Mouse (Mus musculus) thymus, postnatal 0 days (tissue): Measurements from ENCODE around the gene Bcar3. TPM values are rescaled to one million over a fixed set of nuclear protein-coding genes. Genes with fewer than 3 reads are reported as not detected.

Experiments used
- DNase-seq: peaks from one replicate; pipeline ENCODE4 v3.0.0-alpha.2; 2015; ENCODE audit warnings: low spot score
- polyA plus RNA-seq: library from polyadenylated mRNA; unstranded; fragments of >200 nt; fragmentation: Nextera tagmentation; extraction: Ambion mirVana; gene quantifications from 2 replicates; pipeline ENCODE4 v1.2.1, GENCODE M21; 2015

Gene Bcar3
- polyA plus RNA-seq, 1 experiment from 2014 or later, result 4.5 TPM

DNA sequence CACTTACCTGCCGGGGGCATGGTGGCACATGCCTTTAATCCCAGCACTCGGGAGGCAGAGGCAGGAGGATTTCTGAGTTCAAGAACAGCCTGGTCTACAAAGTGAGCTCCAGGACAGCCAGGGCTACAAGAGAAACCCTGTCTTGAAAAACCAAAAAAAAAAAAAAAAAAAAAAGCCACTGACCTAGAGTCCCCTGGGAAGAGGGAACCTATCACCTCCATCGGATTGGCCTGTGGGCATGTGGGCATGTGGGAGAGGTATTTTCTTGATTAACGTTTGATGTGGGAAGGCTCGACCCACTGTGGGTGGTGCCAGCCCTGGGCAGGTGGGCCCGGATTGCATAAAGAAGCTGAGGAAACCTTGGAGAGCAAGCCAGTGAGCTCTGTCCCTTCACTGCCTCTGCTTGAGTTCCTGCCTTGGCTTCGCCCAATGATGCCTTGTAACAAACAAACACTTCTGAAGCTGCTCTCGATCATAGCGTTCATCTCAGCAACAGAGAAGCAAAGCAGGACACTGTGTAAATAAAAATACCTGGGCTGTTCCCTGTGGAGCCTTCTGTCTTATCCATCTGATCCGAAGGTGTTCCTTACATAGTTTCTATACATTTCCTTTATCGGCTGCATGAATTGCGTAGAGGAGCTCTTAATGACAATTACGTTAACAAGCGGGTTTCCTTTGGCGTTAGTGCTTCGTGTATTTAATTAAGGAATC, 124.8 kb downstream of the Bcar3 start:
- DNase-seq, result no peak

DNA sequence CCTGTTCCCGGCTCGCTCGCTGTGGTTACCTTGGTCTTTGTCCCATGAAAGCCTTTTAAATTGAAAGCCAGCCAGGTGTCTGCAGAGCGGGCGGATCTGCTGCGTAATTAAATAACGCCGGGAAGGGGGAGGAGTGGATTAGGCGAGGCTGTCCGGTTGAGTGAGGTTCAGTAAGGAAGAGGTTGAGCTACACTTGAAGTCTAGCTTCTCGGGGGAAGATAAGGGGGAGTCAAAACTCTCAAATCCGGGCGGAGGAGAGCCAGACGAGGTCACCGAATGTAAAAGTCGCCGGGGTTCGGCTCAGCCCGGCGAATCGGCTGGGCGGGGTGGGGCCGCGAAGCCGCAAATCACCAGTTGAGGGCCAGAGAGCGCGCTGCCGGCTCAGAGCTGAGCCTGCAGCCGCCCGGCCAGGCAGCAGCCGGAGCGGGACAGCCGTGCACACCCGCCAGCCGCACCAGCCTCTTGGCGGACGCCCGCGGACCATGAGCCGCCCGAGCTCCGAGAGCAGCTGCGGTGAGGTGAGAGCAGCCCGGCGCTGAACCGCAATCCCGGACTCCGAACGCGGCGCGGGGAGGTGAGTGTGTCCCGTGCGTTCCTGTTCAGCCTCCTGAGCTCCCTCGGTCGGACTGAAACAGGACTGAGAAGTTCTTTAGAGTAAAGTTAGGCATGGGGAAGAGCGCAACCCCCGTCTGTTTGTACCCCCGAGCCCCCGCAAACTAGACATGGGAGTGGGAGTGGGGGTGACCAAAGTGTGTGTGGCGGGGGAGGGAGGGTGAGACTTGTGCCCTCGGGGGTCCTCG, 125.9 kb downstream of the Bcar3 start:
- DNase-seq, result peak; percentile 22

DNA sequence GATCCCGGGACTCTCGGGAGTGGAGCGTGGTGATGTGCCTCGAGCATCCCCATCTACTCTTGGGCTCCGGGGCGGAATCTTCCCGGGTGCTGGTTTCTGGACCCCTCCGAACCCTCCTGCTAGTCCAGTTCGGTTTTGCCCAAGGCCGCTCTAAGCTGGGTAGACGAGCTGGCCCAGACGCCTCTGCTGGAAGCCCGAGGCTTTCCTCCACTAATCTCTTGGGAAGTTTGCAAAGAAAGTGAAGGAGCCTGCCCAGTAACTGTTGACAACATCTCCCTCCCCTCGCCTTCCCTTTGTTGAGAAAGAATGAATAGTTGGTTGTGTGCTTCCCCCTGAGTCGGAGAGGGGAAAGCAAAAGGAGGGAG, 126.5 kb downstream of the Bcar3 start:
- no peak for DNase-seq

DNA sequence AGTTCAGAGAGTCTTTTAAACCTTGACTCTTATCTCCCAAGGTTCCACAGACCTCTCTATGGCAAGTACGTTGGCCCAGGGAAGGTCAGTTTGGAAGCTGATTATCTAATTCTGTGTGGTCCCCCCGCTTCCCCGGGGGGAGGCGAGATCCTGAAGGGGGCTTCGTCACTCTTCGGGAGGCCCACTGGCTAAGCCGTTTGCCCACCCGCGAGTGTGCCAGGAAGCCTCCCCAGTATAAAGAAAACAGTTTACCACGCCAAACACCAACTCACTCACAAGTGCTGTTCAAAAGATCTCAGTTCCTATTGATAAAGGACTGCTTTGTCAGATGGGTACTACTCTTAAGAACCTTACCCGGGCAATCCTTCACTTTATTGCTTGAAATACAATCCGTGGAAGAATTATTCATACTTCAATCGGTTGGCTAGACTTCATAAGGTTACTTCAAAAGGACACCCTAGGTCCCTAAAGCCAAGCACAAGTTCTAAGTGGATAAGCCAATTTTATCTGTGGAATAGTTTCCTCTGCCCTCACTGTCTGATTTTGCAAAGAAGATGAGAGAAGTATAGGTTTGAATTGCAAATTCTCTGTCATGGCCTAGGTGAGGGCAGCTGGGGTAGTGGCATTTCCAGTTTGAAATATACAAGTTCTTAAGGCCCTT, 127.2 kb downstream of the Bcar3 start:
- no peak for DNase-seq

DNA sequence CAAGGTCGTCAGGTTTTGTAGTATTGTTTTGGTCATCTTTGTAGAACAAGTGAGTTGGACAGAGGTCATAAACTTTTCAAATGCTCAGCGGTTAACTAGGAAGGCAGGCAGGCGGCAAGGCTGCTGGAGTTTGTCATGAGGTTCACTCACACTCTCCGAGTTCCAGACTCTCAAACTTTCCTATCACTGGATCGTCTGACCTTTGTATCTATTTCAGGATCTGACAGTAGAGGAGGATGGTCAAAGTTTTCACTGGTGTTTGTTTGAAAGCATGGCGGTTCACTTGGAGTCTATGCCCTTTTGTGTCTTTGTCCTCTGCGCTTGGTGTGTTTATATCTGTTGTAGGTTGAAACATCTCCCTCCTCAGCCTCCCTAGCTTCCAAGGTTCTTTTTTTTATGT, 127.9 kb downstream of the Bcar3 start:
- no peak for DNase-seq

DNA sequence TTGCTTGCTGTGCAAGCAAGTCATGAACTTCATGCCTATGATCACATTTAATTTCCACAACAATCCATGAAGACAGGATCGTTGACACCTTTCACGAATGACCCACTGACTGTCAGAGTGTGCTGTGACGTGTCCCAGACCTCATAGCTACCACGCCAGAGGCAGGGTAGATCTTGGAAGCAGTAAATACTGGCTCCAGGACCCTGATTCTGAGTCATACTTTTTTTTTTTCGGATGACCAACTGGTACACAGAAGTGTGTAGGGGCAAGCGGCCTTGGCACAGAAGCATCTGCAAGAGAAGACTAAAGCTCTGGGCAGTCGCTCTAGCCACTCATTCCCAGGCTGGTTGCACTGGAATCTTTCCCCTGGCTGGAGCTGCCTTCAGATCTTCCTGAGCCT, 128.3 kb downstream of the Bcar3 start:
- no peak for DNase-seq

DNA sequence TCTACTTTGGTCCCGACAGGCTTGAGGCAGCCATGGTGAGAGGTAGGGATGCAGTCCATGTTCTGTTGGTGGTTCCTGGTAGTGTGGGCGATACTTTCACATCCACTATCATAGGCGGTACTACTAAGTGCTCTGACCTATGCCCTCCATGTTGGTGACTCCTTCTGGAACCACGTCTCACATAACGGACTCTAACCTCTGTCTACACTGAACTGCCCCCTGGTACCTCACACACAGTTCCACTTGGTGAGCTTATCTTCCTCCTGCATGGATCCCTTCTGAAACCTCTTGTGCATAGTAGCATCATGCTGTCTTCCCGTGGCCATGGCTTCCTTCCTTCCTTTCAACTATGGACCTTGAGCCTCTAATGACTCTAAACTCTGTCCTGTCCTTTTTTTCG, 129.7 kb downstream of the Bcar3 start:
- no peak for DNase-seq

DNA sequence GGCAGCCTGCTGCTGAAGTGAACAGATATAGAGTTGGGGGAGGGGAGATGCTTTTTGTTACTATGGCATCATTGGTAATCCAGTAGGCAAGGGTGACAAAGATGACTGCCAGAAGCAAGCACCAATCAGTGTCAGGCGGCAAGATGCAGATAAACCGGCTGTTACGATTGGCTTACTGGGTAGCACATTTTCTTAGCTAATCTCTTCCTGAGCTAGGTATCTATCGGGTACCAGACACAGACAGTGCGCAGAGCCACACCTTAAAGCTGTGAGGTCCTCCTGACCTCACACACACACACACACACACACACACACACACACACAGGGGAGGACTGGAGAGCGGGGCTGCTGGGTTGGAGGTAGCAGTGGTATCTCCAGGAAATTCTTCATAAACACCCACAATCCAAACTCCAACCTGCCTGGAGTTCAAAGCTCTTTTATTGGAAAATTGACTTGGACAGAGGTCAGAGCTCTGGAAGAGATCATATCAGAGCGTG, 134.4 kb downstream of the Bcar3 start:
- DNase-seq, result no peak

DNA sequence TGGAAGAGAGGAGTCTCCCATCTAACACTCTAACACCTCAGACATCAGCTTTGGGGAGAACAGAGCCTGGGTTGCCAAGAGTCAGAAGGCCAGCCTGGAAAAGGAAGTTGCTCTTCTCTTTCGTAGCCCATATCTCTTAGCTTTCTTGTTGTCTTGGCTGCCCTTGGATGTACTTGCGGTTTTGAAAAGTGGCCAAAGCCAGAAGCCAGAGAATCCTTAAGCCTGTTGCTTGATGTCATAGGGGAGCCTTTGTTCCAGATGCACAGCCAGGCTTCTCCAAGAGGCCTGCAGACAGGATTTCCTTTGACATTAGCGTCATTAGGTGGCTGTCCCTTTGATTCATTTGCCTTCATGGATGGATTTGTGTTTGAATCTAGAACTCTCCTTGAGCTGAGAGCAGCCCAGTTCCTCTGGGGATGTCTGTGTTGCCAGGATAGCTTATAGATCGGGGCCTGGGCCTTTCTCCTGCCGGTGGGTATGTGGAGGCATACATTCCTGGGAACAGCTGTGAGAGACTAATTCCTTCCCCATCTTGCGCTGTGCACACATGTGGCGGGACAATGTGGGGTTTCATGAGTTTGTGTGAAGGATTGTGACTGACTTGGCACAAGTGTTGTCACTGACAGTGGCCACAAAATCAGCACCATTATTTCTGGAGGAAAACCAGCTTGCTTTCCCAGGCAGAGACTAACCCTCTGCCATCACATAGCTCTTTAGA, 137.0 kb downstream of the Bcar3 start:
- DNase-seq, result no peak

DNA sequence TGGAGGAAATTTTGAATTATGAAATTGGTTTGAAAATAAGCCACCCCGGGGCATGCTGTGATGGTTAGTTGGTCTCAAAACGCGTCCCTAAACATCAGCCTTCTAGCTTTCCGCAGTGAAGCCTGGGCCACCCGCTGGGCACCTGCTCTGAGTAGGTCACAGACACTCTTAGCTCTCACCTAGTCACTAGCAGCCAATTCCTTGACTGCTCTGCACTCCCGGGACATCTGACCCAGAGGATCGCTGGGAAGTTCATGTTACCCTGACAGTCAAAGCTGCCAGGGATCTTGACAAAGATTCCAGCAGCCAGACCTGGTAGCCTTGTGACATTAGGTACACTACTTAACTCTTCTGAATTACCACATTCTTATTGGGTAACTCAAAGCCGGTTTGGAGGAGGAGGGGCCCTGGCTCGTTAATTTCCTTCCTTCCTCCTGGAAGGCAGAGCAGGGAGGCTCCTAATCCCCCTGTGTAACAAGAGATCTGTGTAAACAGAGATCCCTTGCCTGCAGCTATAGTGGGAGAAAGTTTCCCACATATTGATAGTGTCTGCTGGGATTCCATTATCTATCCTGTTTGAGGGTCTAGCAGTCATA, 139.0 kb downstream of the Bcar3 start:
- no peak for DNase-seq

DNA sequence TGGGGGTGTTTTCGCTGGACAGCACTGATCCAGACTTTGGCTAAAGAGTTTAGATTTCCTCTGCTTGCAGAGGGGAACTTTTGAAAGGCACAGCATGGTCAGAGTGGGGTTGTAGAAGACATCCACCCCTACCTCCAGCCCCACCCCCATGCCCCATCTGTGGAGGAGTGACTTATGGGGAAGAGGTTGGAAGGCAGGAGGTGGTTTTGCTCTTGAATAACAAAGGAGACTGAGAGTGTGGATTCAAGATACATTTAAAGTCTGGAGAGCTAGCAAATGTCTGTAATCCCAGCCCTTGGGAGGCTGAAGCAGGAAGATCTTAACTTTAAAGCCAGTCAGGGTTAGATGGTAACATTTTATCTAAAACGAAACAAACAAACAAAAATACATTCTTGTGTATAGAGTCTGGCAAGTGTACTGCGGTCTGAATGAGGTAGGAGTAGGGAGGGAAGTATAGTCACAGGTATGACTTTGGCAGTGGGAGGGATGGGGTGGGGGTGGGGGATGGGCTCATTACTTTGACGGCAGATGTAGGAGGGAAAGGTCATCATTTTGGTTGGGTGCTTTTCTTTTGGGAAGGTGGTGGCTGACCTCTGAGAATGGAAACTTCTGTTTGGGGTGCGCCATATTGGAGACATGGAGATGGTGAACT, 140.2 kb downstream of the Bcar3 start:
- no peak for DNase-seq

DNA sequence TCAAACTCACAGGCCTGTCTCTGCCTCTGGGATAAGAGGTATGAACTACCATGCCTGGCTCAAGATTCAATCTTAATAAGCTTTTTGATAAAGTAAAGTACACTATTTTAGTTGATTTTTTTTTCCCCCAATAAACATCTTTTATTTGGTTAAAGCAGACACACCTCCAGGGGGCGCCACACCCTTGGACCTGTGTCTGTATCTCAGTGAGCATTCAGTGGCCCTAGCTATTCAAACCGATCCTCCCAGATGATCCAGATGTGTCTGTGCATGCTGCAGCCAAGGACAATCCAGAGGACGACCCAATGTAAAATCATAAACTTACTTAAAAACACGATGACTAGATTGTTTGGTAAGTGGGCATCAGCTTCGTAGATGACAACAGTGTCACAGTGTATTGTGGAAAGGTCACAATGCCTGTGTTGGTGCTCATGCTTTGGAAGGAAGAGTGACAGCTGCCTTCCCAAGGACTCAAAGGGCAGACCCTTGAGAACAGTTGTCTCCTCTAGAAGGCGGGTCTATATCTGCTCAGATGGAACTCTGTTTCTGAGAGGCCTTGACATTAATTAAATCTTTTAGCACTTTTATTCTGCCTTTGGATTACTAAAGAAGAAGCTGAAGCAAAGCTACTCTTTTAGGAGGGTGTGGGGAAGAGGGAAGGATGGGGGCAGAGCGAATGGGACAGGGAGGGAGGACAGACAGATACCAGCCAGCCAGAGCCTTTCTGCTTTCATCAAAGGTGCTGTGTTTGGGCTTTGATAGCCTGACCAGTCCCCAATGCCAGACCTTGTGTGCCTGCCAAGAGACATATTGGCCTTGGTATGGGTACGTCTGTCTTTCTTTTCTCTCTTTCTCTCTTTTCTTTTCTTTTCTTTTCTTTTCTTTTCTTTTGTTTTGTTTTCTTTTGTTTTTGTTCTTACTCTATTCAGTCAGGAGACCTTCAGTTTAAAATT, 141.3 kb downstream of the Bcar3 start:
- DNase-seq, result no peak

DNA sequence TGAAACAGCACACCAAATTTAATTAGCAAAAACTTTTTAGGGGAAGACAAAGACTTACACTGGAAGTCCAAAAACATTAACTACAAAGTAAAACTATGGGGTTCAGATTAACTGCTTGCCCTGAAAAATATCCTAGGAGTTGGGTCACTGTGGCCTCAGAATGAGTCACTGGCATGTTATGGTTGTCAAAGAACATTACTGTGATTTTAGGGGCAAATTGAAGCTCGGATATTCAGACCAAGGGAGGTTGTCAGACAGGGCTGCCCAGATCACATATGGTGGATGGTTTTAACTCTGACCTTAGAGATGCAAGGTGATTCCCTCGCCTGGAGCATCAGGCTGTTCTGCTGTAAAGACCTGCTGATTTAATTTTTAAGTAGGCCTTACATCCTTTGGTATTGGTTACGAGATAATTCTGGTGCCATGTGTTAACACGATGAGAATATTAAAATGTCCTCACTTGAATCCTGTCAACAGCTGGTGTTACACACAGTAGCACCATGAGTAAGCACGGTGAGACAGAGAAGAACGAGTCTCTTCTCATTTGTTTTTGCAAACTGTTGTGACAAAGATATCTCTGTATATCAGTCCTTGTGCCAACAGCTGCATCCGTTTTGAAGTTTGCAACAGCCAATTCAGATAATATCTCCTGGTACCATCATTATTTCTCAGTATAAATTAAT, 144.3 kb downstream of the Bcar3 start:
- no peak for DNase-seq

DNA sequence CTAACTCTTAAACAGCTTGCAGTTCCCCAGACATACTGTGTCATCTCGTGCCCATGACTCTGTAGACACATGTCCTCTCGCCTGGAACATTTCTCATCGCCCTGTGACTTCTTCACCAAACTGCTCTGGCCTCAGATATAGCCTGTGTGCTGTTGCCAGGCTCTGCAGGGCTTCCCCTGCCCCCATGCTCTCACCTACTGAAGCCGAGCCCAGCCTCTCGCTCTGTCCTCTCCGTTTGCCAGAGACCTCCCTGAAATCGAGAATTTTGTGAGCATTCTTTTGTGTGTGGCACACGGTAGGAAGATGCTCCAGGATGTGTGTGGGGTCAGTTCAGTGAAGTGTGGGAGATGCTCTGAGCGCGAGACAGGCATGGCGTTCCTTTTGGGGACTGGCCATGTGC, 151.8 kb downstream of the Bcar3 start:
- no peak for DNase-seq

DNA sequence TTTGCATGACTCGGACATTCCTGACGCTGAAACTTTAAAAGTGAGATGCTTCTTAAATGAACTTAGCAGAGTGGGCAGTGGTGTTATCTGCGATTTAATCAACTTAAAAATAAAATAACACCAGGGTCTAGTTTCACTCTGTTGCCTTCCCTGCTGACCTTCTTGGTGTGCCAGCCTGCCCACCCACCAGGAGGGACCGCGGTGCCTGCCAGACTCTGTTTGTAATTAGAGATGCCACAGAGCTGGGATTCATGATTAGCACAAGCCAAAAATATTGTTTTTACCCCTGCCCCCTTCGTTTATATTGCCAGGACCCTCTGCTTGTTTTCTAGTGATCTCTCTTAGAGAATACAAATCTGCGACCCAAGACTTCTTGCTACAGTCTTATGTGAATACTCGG, 152.7 kb downstream of the Bcar3 start:
- no peak for DNase-seq

DNA sequence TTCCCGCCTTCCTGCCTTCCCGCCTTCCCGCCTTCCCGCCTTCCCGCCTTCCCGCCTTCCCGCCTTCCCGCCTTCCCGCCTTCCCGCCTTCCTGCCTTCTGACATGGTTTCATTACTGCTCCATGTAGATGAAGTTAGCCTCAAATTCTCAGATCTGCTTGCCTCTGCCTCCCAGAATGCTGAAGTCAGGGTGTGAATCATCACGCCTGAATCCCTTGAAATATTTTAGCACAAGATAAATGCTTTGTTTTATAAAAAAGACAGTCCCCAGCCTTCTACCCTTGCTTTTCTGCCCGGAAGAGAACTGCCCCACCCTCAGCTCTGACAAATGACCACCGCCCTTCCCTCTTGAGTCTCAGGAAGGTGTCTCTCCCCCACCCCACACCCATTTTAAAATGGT, 154.3 kb downstream of the Bcar3 start:
- DNase-seq, result no peak

DNA sequence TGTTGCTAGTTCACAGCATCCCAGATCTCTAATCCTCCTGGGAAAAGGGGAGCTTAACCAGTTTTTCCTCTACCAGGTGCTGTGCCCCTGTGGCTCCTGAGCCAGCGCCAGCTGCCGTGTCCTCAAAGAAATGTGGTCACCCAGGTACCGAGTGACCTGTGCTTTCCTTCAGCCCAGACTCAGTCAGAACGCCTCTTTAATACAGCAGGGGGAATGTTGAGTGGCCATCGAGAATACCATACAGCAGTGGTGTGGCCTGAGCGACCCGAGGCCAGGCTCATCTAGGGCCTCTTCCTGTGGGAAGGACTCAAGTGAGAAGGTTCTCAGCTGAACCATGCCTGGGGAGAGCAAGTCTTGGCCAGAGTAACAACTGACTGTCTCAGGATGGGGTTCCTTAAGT, 156.1 kb downstream of the Bcar3 start:
- DNase-seq, result no peak

DNA sequence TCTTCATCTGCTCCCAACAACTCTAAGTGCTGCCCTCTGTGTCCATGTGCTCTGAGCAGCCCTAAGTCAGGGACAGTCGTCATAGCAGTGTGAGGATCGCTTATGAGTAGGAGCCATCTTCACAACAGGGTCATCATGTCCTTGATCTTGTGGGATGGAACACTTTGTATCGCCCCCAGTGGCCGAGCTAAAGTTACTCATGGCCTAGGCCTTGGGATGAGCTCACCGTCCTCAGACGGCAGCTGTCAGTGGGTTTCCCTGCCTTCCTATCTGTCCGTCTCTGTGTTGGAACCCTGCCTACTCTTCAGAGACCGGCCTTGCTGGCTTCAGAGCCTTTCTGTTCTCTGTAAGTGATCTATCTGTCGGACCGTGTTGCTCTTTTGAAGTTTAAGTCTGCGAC, 159.9 kb downstream of the Bcar3 start:
- DNase-seq, result no peak

DNA sequence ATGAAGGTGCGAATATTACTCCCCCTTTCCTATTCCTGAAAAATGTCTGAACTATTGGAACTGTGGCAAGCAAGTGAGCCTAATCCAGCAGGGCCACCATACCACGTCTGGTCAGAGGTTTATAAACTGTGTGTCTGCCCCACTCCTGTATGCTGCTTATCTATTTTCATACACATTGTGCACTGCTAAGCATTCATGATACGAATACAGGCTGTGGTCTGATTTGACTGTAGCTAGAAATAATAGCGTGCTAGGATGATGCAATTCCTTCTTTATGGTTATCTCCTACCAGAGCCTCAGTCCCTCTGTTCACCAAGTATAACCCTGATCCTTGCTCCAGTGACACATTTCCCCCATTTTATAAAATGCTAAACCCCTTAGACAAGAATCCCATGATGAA, 162.2 kb downstream of the Bcar3 start:
- no peak for DNase-seq
